ENCODE assay signal across 8 mouse cellular contexts in the genomic region with DNA sequence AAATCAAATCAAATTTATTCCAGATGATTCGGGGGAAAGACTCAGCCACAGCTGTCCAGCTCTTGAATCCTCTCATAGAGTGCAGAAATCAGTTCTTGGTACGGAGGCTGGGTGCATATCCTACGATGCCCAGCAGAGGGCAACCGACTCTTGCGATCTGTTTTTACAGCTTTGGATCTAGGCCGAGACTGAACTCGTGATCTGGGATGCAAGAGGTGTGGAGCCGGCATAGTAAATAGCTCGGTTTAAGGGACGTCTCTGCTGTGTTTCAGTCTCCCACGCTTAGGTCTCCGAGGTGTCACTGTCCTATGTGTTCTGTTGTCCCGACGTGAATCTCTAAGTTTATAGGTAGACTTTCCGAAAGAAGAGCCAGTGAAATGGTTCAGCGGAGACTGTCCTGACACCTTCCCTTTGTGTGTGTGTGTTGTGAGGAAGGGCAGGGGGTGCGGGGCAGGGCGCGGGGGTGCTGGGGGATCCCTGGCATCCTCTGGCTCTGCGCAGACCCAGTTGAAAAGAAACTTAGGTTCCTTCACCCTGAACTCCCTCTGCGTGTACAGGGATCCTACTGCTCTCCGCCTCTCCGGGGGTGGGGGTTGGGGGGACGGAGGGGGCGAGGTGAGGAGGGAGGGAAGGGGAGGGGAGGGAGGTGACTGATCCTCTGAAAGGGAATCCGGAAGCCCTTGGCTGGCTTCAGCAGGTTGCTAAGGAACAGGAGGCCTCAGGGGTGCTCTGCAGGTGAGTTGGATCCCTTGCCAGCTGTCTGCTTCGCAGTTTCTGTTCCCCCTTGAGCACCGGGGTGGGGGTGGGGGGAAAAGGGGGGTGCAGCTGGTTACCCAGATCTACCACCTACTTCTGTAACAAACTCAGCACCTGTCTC. TPM values are rescaled to one million over a fixed set of nuclear protein-coding genes. Genes with fewer than 3 reads are reported as not detected.
DNase-seq lines count a peak whose midpoint lies in the region; ATAC-seq lines count a peak whose summit lies in the region.

No protein-coding gene starts in this region.

- H3K27me3 ChIP-seq in hindbrain, embryonic 15.5 days, result no peaks in the 10 kb centered on the region

- H3K4me3 ChIP-seq in hindbrain, embryonic 15.5 days, result peak overlapping the region; percentile 22

- no peaks in the 10 kb centered on the region for H3K36me3 ChIP-seq in hindbrain, embryonic 15.5 days

- peaks cover 8% of the 10 kb centered on the region for H3K4me1 ChIP-seq in hindbrain, embryonic 15.5 days (replicated peaks)

- H3K4me2 ChIP-seq in hindbrain, embryonic 15.5 days, result peak overlapping the region; percentile 48

- no peaks in the 10 kb centered on the region for H3K9me3 ChIP-seq in hindbrain, embryonic 15.5 days

- no peak overlapping the region for H3K27ac ChIP-seq in hindbrain, embryonic 15.5 days (replicated peaks)

- H3K9ac ChIP-seq in hindbrain, embryonic 15.5 days, result no peak overlapping the region

- DNase-seq in T-cell, adult 2 months (ENCODE audit: low spot score), result peak; percentile 69
- peak; percentile 85 to 90 for DNase-seq in cerebellum, postnatal 25 days
- DNase-seq in frontal cortex, postnatal 36 days (ENCODE audit: low spot score in 2 of 2), result peak; percentile 80 to 87
- DNase-seq in layer of hippocampus, postnatal 36 days, result peak; percentile 76 to 80
- peak; percentile 73 to 82 for DNase-seq in lung, postnatal 4 days
- DNase-seq in right cerebral cortex, adult 18-20 months, result peak; percentile 80
- peak; percentile 66 for DNase-seq in urinary bladder, postnatal 25 days (ENCODE audit: low spot score)

- 3% methylated on average over 28 of the region's 28 CpGs for WGBS in hindbrain, embryonic 15.5 days

- peak; percentile 65 for ATAC-seq in hindbrain, embryonic 15.5 days (ENCODE audit: low FRiP score, low read depth)

RNA-seq across cellular contexts. Expression of gene Srsf2, which starts 32.6 kb away (rescaled TPM):
- 535 and 549 TPM in 2 replicates for polyA plus RNA-seq in hindbrain, embryonic 15.5 days (2015; fragmentation: Nextera tagmentation; extraction: Ambion mirVana)
- total RNA-seq in layer of hippocampus, postnatal 36 days (2021), result 100 to 1,000 TPM; 170 to 180 TPM

RNA-seq across cellular contexts. Expression of gene Mgat5b, which starts 33.1 kb away (rescaled TPM):
- 25.3 and 31.0 TPM in 2 replicates for polyA plus RNA-seq in hindbrain, embryonic 15.5 days (2015; fragmentation: Nextera tagmentation; extraction: Ambion mirVana)
- 10 to 100 TPM; 44.9 to 51.7 TPM for total RNA-seq in layer of hippocampus, postnatal 36 days (2021)

RNA-seq across cellular contexts. Expression of gene Mfsd11, which starts 33.3 kb away (rescaled TPM):
- polyA plus RNA-seq in hindbrain, embryonic 15.5 days (2015; fragmentation: Nextera tagmentation; extraction: Ambion mirVana), result 52.6 and 56.3 TPM in 2 replicates
- total RNA-seq in layer of hippocampus, postnatal 36 days (2021), result 10 to 100 TPM; 38.7 to 51.4 TPM

RNA-seq across cellular contexts. Expression of gene Jmjd6, which starts 42.3 kb away (rescaled TPM):
- polyA plus RNA-seq in hindbrain, embryonic 15.5 days (2015; fragmentation: Nextera tagmentation; extraction: Ambion mirVana), result 70.2 and 72.4 TPM in 2 replicates
- total RNA-seq in layer of hippocampus, postnatal 36 days (2021), result 10 to 100 TPM; 35.0 to 44.9 TPM

RNA-seq across cellular contexts. Expression of gene Mettl23, which starts 42.4 kb away (rescaled TPM):
- polyA plus RNA-seq in hindbrain, embryonic 15.5 days (2015; fragmentation: Nextera tagmentation; extraction: Ambion mirVana), result 62.1 and 65.0 TPM in 2 replicates
- total RNA-seq in layer of hippocampus, postnatal 36 days (2021), result 10 to 100 TPM; 30.3 to 30.4 TPM
